Comparison of ENCODE assay signal across 24 mouse cellular contexts in the genomic region with DNA sequence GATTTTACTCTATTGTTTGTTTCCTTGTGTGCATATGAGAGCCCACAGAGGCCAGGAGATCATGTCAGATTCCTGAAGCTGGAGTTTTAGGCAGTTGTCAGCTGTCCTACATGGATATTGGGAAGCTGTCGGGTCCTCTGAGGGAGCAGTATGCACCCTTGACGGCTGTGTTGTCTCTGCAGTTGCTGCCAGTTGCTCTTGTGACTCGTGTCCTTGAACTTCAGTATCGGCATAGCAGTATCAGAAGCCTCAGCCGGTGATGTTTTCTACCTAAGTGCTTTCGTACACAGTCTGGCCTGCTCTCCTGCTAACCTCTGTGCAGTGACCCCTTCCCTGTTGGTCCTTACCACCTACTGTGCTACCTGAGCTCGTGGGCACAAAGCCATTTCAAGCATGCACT. TPM values are rescaled to one million over a fixed set of nuclear protein-coding genes. Genes with fewer than 3 reads are reported as not detected.
"Had no signal": no experiment of that assay in that cellular context is flagged by ENCODE, and none has a peak within 500 bp of the region (broad histone marks: within the 10 kb centered on the region; RNA-seq: fewer than 3 reads in every experiment).

No protein-coding gene starts in this region.

- H3K27me3 ChIP-seq: limb, embryonic 13.5 days; midbrain, embryonic 15.5 days; neural tube, embryonic 13.5 days had no signal

- H3K27ac ChIP-seq: layer of hippocampus, adult 2 months; limb, embryonic 13.5 days; midbrain, embryonic 10.5 days; midbrain, embryonic 15.5 days; neural tube, embryonic 13.5 days had no signal

- H3K4me1 ChIP-seq: midbrain, embryonic 10.5 days; midbrain, embryonic 15.5 days had no signal

- H3K36me3 ChIP-seq: limb, embryonic 13.5 days; midbrain, embryonic 10.5 days; midbrain, embryonic 15.5 days; neural tube, embryonic 13.5 days had no signal

- H3K9ac ChIP-seq: limb, embryonic 13.5 days; lung, embryonic 14.5 days; midbrain, embryonic 15.5 days; neural tube, embryonic 13.5 days had no signal

- DNase-seq: kidney, postnatal 4 days; left cerebral cortex, postnatal 4 days; lung, embryonic 14.5 days; lung, postnatal 10 days; lung, postnatal 4 days; retina, postnatal 1 day; right cerebral cortex, postnatal 4 days; spleen, adult 18-20 months; thymus, adult 18-20 months; thymus, postnatal 25 days had no signal

- H3K4me3 ChIP-seq: layer of hippocampus, adult 2 months; limb, embryonic 13.5 days; midbrain, embryonic 10.5 days; midbrain, embryonic 15.5 days; neural tube, embryonic 13.5 days had no signal

RNA-seq across cellular contexts. Expression of a gene that starts 50.0 kb away (rescaled TPM):
- total RNA-seq: layer of hippocampus, adult 2 months; layer of hippocampus, postnatal 10 days; left cerebral cortex, postnatal 10 days; left cerebral cortex, postnatal 4 days; megakaryocyte, adult 5-6 weeks; monocyte, adult 5-6 weeks had no signal
- polyA plus RNA-seq: kidney, embryonic 16.5 days; limb, embryonic 13.5 days; liver, embryonic 11.5 days; liver, embryonic 16.5 days; lung, embryonic 14.5 days; midbrain, embryonic 10.5 days; midbrain, embryonic 15.5 days; neural tube, embryonic 13.5 days; stomach, embryonic 14.5 days; urinary bladder, adult 2 months had no signal

RNA-seq across cellular contexts. Expression of a gene that starts 50.8 kb away (rescaled TPM):
- total RNA-seq: layer of hippocampus, adult 2 months; layer of hippocampus, postnatal 10 days; left cerebral cortex, postnatal 10 days had no signal
- polyA plus RNA-seq: kidney, embryonic 16.5 days; limb, embryonic 13.5 days; liver, embryonic 11.5 days; liver, embryonic 16.5 days; lung, embryonic 14.5 days; midbrain, embryonic 10.5 days; midbrain, embryonic 15.5 days; neural tube, embryonic 13.5 days; stomach, embryonic 14.5 days had no signal
